Comparison of ENCODE assay signal across 9 mouse cellular contexts in the genomic region with DNA sequence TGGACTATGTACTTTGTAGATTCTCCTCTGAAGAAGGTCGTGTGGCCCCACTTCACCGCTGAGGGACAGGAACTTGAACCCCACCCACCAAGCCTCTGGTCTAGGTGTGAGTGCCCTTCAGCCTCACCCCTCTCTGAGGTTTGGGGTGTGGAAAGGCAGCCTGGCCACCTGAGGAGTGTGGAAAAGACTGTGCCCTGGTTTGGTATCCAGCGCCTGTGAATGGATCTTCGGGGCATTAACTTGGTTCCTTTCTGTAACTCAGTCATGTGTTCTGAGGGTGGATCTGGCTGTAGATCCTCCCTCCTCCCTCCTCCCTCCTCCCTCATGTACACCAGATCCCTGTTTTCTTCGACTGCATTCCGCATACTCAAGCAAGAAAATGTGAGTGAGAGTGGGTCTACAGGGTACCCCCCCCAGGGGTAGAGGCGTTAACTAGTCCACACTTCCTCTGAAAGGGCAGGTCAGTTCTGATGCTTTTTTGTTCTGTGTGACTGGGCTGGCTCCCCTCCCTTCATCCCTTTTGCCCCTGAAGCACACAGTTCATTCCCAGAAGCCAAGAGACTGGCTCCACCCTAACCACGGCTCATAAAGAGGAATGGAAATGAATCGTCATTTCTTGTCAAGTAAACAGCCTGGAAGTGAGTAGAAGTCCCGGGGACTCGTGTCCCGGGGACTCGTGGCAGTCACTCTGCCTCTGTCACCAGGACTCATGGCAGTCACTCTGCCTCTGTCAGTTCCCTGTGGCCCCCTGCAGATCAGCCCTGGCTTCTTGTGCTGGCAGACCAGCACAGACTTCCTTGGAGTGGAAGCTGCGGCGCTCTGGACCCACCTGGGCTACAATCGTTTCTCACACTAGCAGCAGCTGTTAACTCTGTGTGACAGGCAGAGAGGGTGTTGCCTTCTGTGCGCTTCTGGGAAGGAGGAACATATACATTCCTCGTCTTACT. TPM values are rescaled to one million over a fixed set of nuclear protein-coding genes. Genes with fewer than 3 reads are reported as not detected.
A peak's percentile ranks its signal among the peaks of the same experiment; 100 is the strongest.
DNase-seq lines count a peak whose midpoint lies in the region; ATAC-seq and TF ChIP-seq lines count a peak whose summit lies in the region.
"Had no signal": no experiment of that assay in that cellular context is flagged by ENCODE, and none has a peak within 500 bp of the region (broad histone marks: within the 10 kb centered on the region; RNA-seq: fewer than 3 reads in every experiment).

No protein-coding gene starts in this region.

- H3K4me1 ChIP-seq in heart, adult 2 months (ENCODE audit: control insufficient read depth, insufficient read depth, low read length): peaks cover 10% of the 10 kb centered on the region
- peaks cover 19% of the 10 kb centered on the region for H3K4me1 ChIP-seq in bone marrow macrophage, adult 2 months (ENCODE audit: control insufficient read depth, insufficient read depth, low read length)
- H3K4me1 ChIP-seq in lung, postnatal 0 days (ENCODE audit: insufficient read depth, low read depth, low read length): peaks cover 5% of the 10 kb centered on the region; the same call in 1 of the 2 replicates
- peaks cover 50% of the 10 kb centered on the region for H3K4me1 ChIP-seq in midbrain, embryonic 10.5 days

- peak overlapping the region; percentile 27; the same call in 1 of the 2 replicates for H3K9ac ChIP-seq in heart, adult 2 months (ENCODE audit: low read depth, low read length)
- H3K9ac ChIP-seq in lung, postnatal 0 days (replicated peaks; ENCODE audit: low read depth): no peak overlapping the region
- H3K9ac ChIP-seq: midbrain, embryonic 12.5 days had no signal

- H3K4me3 ChIP-seq in heart, adult 2 months: no peak overlapping the region
- H3K4me3 ChIP-seq in bone marrow macrophage, adult 2 months (ENCODE audit: insufficient read depth, low read length): no peak overlapping the region
- H3K4me3 ChIP-seq in lung, postnatal 0 days (ENCODE audit: low read depth, low read length): no peak overlapping the region
- H3K4me3 ChIP-seq in midbrain, embryonic 10.5 days: no peak overlapping the region
- H3K4me3 ChIP-seq: midbrain, embryonic 12.5 days had no signal

- no peak for TF ChIP-seq CTCF in heart, adult 2 months (IDR thresholded peaks at IDR 0.05)
- peak; percentile 17; the same call in 1 of the 2 replicates for TF ChIP-seq CTCF in bone marrow macrophage, adult 2 months (IDR thresholded peaks at IDR 0.05; ENCODE audit: low read depth, low read length)
- TF ChIP-seq CTCF in lung, postnatal 0 days (IDR thresholded peaks at IDR 0.05): no peak

- no peaks in the 10 kb centered on the region for H3K79me2 ChIP-seq in heart, adult 2 months (replicated peaks; ENCODE audit: control insufficient read depth, insufficient read depth, low read length)

- H3K9me3 ChIP-seq in lung, postnatal 0 days (ENCODE audit: low read length): no peaks in the 10 kb centered on the region
- no peaks in the 10 kb centered on the region for H3K9me3 ChIP-seq in midbrain, embryonic 10.5 days (replicated peaks)
- H3K9me3 ChIP-seq: midbrain, embryonic 12.5 days had no signal

- peak overlapping the region; percentile 61 for H3K27ac ChIP-seq in heart, adult 2 months
- 0 out of 2 replicates have a peak overlapping the region, but pooled peaks have one; percentile 9 for H3K27ac ChIP-seq in bone marrow macrophage, adult 2 months (ENCODE audit: insufficient read depth, low read depth, low read length)
- peak overlapping the region; percentile 29; the same call in 1 of the 2 replicates for H3K27ac ChIP-seq in lung, postnatal 0 days (ENCODE audit: low read length)
- no peak overlapping the region for H3K27ac ChIP-seq in midbrain, embryonic 10.5 days (replicated peaks)
- H3K27ac ChIP-seq: midbrain, embryonic 12.5 days had no signal

- no peak for TF ChIP-seq EP300 in heart, adult 2 months (IDR thresholded peaks at IDR 0.05; ENCODE audit: insufficient read depth, low read depth, low read length)
- TF ChIP-seq EP300 in lung, postnatal 0 days (IDR thresholded peaks at IDR 0.05): no peak

- ATAC-seq in lung, postnatal 0 days: peak; percentile 27

- intact Hi-C loops in heart, adult 2 months (cut with DNase I): loop anchor here (2.0 to 10.0 kb wide), 2 partner anchors 30 to 352 kb away; a partner anchor contains a TSS
- intact Hi-C loops in heart, postnatal 14 days (cut with DNase I): loop anchor here (10.0 kb wide), 1 partner anchor 352 kb away; no protein-coding TSS in a partner anchor

- no peaks in the 10 kb centered on the region for H3K36me3 ChIP-seq in heart, adult 2 months (ENCODE audit: control insufficient read depth, insufficient read depth, low read length)
- H3K36me3 ChIP-seq in lung, postnatal 0 days (ENCODE audit: insufficient read depth, low read length): no peaks in the 10 kb centered on the region
- no peaks in the 10 kb centered on the region for H3K36me3 ChIP-seq in midbrain, embryonic 10.5 days
- H3K36me3 ChIP-seq: midbrain, embryonic 12.5 days had no signal

- no peak for TF ChIP-seq POLR2A in heart, adult 2 months (IDR thresholded peaks at IDR 0.05; ENCODE audit: insufficient read depth, low read depth, low read length)
- TF ChIP-seq POLR2A in bone marrow macrophage, adult 2 months (IDR thresholded peaks at IDR 0.05; ENCODE audit: borderline replicate concordance, low read depth, low read length): no peak

- H3K4me2 ChIP-seq in lung, postnatal 0 days (replicated peaks; ENCODE audit: low read depth, low read length): 0 out of 2 replicates have a peak overlapping the region, but pooled peaks have one; percentile 14
- H3K4me2 ChIP-seq: midbrain, embryonic 12.5 days had no signal

- DNase-seq in heart, adult 2 months: peak; percentile 41 to 52
- no peak for DNase-seq in heart, postnatal 14 days
- DNase-seq in kidney, adult 18-20 months: peak; percentile 68
- peak; percentile 70 for DNase-seq in lung, postnatal 0 days (ENCODE audit: low spot score)
- no peak for DNase-seq in midbrain, embryonic 10.5 days (ENCODE audit: low spot score)
- no peak for DNase-seq in adrenal gland, adult 18-20 months (ENCODE audit: low spot score in 2 of 2)
- DNase-seq in right cerebral cortex, adult 18-20 months: no peak

- H3K27me3 ChIP-seq in heart, adult 2 months (ENCODE audit: control insufficient read depth, insufficient read depth, low read length): no peaks in the 10 kb centered on the region
- H3K27me3 ChIP-seq in lung, postnatal 0 days (replicated peaks; ENCODE audit: insufficient read depth, low read length): no peaks in the 10 kb centered on the region
- H3K27me3 ChIP-seq in midbrain, embryonic 10.5 days (ENCODE audit: low read depth, poor library complexity, severe bottlenecking): peaks cover 10% of the 10 kb centered on the region; the same call in 1 of the 2 replicates

- 38% methylated on average over 18 of the region's 18 CpGs for WGBS in heart, adult 2 months
- WGBS in lung, postnatal 0 days: 29% methylated on average over 18 of the region's 18 CpGs
- WGBS in midbrain, embryonic 10.5 days: 69% methylated on average over 18 of the region's 18 CpGs

RNA-seq across cellular contexts. Expression of a gene that starts 30.5 kb away (rescaled TPM):
- 10 to 100 TPM; 20.9 to 23.2 TPM for total RNA-seq in heart, adult 2 months (2021)
- 21.3 and 28.8 TPM in 2 replicates for polyA plus RNA-seq in heart, adult 2 months (2012; rRNA removed)
- total RNA-seq in heart, postnatal 14 days (2021): 1 to 10 TPM; 6.7 to 8.2 TPM
- 93.3 and 100 TPM in 2 replicates for polyA plus RNA-seq in bone marrow macrophage, adult 2 months (2012; ENCODE audit: insufficient read depth, insufficient read length, missing spikeins)
- polyA plus RNA-seq in lung, postnatal 0 days (2015; fragmentation: Nextera tagmentation; extraction: Ambion mirVana): 14.2 and 16.4 TPM in 2 replicates
- polyA plus RNA-seq in midbrain, embryonic 10.5 days (2016; fragmentation: Nextera tagmentation; extraction: Ambion mirVana): 3.5 and 5.4 TPM in 2 replicates
- 10 to 100 TPM; 15.2 to 16.0 TPM for total RNA-seq in adrenal gland, adult 18-20 months (2021)

RNA-seq across cellular contexts. Expression of a gene that starts 47.5 kb away (rescaled TPM):
- total RNA-seq in heart, adult 2 months (2021): 10 to 100 TPM; 48.3 to 59.4 TPM
- polyA plus RNA-seq in heart, adult 2 months (2012; rRNA removed): 60.3 and 79.7 TPM in 2 replicates
- total RNA-seq in heart, postnatal 14 days (2021): 10 to 100 TPM; 39.7 to 42.0 TPM
- 74.4 and 84.8 TPM in 2 replicates for polyA plus RNA-seq in bone marrow macrophage, adult 2 months (2012; ENCODE audit: insufficient read depth, insufficient read length, missing spikeins)
- 132 and 145 TPM in 2 replicates for polyA plus RNA-seq in lung, postnatal 0 days (2015; fragmentation: Nextera tagmentation; extraction: Ambion mirVana)
- polyA plus RNA-seq in midbrain, embryonic 10.5 days (2016; fragmentation: Nextera tagmentation; extraction: Ambion mirVana): 79.7 and 86.6 TPM in 2 replicates
- total RNA-seq in adrenal gland, adult 18-20 months (2021): 100 to 1,000 TPM; 190 to 305 TPM

Comparison
In these comparisons a context has a peak if more than half of its experiments do, and no peak if none do; other contexts are left out.
1. DNase-seq: peak in heart, adult 2 months (2 of 2), kidney, adult 18-20 months (single experiment) and lung, postnatal 0 days (single experiment); none in heart, postnatal 14 days (0 of 2), midbrain, embryonic 10.5 days (single experiment), adrenal gland, adult 18-20 months (0 of 2) and right cerebral cortex, adult 18-20 months (single experiment).